Mouse (Mus musculus) kidney, postnatal 0 days (tissue): ENCODE data around the gene Acoxl. TPM values are rescaled to one million over a fixed set of nuclear protein-coding genes. Genes with fewer than 3 reads are reported as not detected.

Experiments used
- ATAC-seq: fragments of 200-750 bp; cut with Nextera tagmentation; replicated peaks from 2 replicates; pipeline ENCODE4 v1.8.0; 2017; ENCODE audit warnings: low read depth, moderate number of reproducible peaks, moderate TSS enrichment, moderate library complexity; ENCODE audit not compliant: low FRiP score
- DNase-seq: peaks from one replicate; pipeline ENCODE4 v3.0.0-alpha.2; 2016; ENCODE audit warnings: low spot score
- H3K27ac ChIP-seq: fragments of 300-500 bp; sonication (generic); 2 replicates; pipeline ENCODE4 v1.5.1; 2014; ENCODE audit warnings: mild to moderate bottlenecking
- H3K27me3 ChIP-seq: fragments of 300-500 bp; sonication (generic); 2 replicates; pipeline ENCODE4 v1.6.1; 2014; ENCODE audit warnings: low read length, mixed read lengths; ENCODE audit not compliant: insufficient read depth
- H3K36me3 ChIP-seq: fragments of 300-500 bp; sonication (generic); 2 replicates; pipeline ENCODE4 v1.6.1; 2014; ENCODE audit warnings: low read length, mixed read lengths; ENCODE audit not compliant: insufficient read depth
- H3K4me1 ChIP-seq: fragments of 300-500 bp; sonication (generic); replicated peaks from 2 replicates; pipeline ENCODE4 v1.6.1; 2014; ENCODE audit warnings: antibody characterized with exemption, low read length, mixed read lengths; ENCODE audit not compliant: insufficient read depth
- H3K4me2 ChIP-seq: fragments of 300-500 bp; sonication (generic); 2 replicates; pipeline ENCODE4 v1.6.1; 2014; ENCODE audit warnings: mild to moderate bottlenecking, low read length, moderate library complexity, mixed read lengths
- H3K4me3 ChIP-seq: fragments of 300-500 bp; sonication (generic); replicated peaks from 2 replicates; pipeline ENCODE4 v1.5.1; 2014; ENCODE audit warnings: low read depth, low read length
- H3K9ac ChIP-seq: fragments of 300-500 bp; sonication (generic); 2 replicates; pipeline ENCODE4 v1.6.1; 2014; ENCODE audit warnings: low read depth, low read length
- H3K9me3 ChIP-seq: fragments of 300-500 bp; sonication (generic); replicated peaks from 2 replicates; pipeline ENCODE4 v1.6.1; 2016; ENCODE audit warnings: low read length, inconsistent platforms, mixed read lengths
- CTCF ChIP-seq: IDR thresholded peaks from 2 replicates; pipeline ENCODE4 v1.5.1; 2016; ENCODE audit warnings: antibody characterized with exemption, low read depth, mild to moderate bottlenecking, moderate library complexity
- WGBS: fragments of 180-500 bp; shearing (Covaris S2); extraction: QIAGEN DNeasy Blood & Tissue Kit; methylation state at CpG from one replicate; pipeline ENCODE4 v1.1.7; 2014; 5-methylcytosine and 5-hydroxymethylcytosine counted together
- polyA plus RNA-seq: library from polyadenylated mRNA; unstranded; fragments of >200 nt; fragmentation: Nextera tagmentation; extraction: Ambion mirVana; gene quantifications from 2 replicates; pipeline ENCODE4 v1.2.1, GENCODE M21; 2015

Gene Acoxl
- polyA plus RNA-seq, 1 experiment from 2014 or later: 0.61 TPM

GRCm38 (mm10) chr2:128163177-128163576 lies 324.5 kb downstream of the Acoxl start:
- no peak overlapping the region for H3K4me2 ChIP-seq
- no peak for DNase-seq
- H3K9ac ChIP-seq: no peak overlapping the region
- TF ChIP-seq CTCF: no peak
- no peak overlapping the region for H3K27ac ChIP-seq
- H3K4me1 ChIP-seq: peaks cover 7% of the 10 kb centered on the region
- H3K9me3 ChIP-seq: no peaks in the 10 kb centered on the region
- no peak overlapping the region for H3K4me3 ChIP-seq
- no peaks in the 10 kb centered on the region for H3K27me3 ChIP-seq
- no peak for ATAC-seq
- WGBS: 49% methylated on average over 8 of the region's 8 CpGs
- H3K36me3 ChIP-seq: peaks cover 5% of the 10 kb centered on the region; the same call in 1 of the 2 replicates

- 0 out of 2 replicates have a peak, but pooled peaks have one; percentile 7 for TF ChIP-seq CTCF
- Histone ChIP-seq H3K9ac (no peak overlapping the region), H3K36me3 (no peaks in the 10 kb centered on the region; the same call in 1 of the 2 replicates), H3K4me1 (no peaks in the 10 kb centered on the region; the same call in 1 of the 2 replicates), H3K4me2 (no peak overlapping the region), H3K9me3 (no peaks in the 10 kb centered on the region), H3K4me3 (no peak overlapping the region), H3K27ac (0 out of 2 replicates have a peak overlapping the region, but pooled peaks have one; percentile 19), H3K27me3 (no peaks in the 10 kb centered on the region)
- DNase-seq (no peak), ATAC-seq (peak; percentile 29; the same call in 1 of the 2 replicates)
- 59% methylated on average over 13 of the region's 13 CpGs for WGBS
These were observed 328.1 kb downstream of the Acoxl start for GRCm38 (mm10) chr2:128166623-128167423.

DNA sequence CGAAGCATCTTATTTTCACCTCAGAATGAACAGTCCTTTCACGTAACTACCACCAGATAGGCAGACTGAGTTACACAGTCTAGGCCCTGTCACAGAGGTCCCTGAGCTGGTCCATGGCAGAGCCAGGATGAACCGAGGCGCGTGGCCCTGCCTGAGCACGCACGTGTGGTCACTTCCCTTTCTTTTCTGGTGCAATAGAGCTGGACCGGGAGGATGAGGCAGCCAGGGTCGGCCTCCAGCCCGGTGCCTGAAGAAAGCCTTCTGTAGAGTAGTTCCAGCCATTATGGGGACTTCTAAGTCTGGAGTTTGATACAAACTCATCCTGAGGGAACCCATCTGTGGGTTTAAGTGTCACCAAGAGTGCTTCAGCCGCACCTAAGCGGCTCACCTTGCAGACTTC lies 329.3 kb downstream of the Acoxl start:
- no peaks in the 10 kb centered on the region for H3K36me3 ChIP-seq
- no peaks in the 10 kb centered on the region for H3K9me3 ChIP-seq
- H3K27me3 ChIP-seq: no peaks in the 10 kb centered on the region
- H3K4me3 ChIP-seq: no peak overlapping the region
- H3K9ac ChIP-seq: no peak overlapping the region
- H3K4me1 ChIP-seq: no peaks in the 10 kb centered on the region
- H3K4me2 ChIP-seq: no peak overlapping the region
- TF ChIP-seq CTCF: no peak
- no peak for ATAC-seq
- no peak for DNase-seq
- H3K27ac ChIP-seq: no peak overlapping the region
- 88% methylated on average over 12 of the region's 12 CpGs for WGBS

DNA sequence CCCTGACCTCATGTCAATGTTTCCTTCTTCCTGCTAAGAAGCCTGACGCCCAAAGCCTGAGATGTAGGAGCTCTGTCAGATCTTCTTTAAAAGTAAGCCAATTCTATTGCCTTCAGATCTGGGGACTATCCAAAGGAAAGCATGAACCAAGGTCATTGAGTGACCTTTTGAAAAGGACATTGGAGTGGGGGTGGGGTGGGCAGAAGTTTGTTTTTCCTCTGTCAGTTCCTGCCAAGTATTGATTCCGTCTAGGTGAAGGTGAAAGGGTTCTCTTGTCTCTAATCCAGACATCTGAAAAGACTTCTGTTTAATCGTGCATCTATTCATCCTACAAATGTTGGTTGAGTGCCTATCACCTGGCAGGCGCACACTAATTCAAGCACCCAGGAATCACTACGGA lies 330.8 kb downstream of the Acoxl start:
- no peaks in the 10 kb centered on the region for H3K36me3 ChIP-seq
- ATAC-seq: no peak
- H3K4me3 ChIP-seq: no peak overlapping the region
- no peak overlapping the region for H3K9ac ChIP-seq
- H3K9me3 ChIP-seq: no peaks in the 10 kb centered on the region
- no peak for TF ChIP-seq CTCF
- no peak for DNase-seq
- no peak overlapping the region for H3K27ac ChIP-seq
- H3K4me1 ChIP-seq: peaks cover 7% of the 10 kb centered on the region; the same call in 1 of the 2 replicates
- WGBS: 82% methylated on average over 5 of the region's 5 CpGs
- H3K4me2 ChIP-seq: no peak overlapping the region
- no peaks in the 10 kb centered on the region for H3K27me3 ChIP-seq

- peaks cover 8% of the 10 kb centered on the region; the same call in 1 of the 2 replicates for H3K4me1 ChIP-seq
- no peaks in the 10 kb centered on the region for H3K9me3 ChIP-seq
- H3K36me3 ChIP-seq: no peaks in the 10 kb centered on the region
- DNase-seq: no peak
- H3K27me3 ChIP-seq: no peaks in the 10 kb centered on the region
- 80% methylated on average over 11 of the region's 11 CpGs for WGBS
- no peak overlapping the region for H3K4me3 ChIP-seq
- ATAC-seq: no peak
- no peak overlapping the region for H3K4me2 ChIP-seq
- TF ChIP-seq CTCF: no peak
- H3K9ac ChIP-seq: no peak overlapping the region
- H3K27ac ChIP-seq: no peak overlapping the region
These were observed 331.3 kb downstream of the Acoxl start for GRCm38 (mm10) chr2:128169972-128170371.

DNA sequence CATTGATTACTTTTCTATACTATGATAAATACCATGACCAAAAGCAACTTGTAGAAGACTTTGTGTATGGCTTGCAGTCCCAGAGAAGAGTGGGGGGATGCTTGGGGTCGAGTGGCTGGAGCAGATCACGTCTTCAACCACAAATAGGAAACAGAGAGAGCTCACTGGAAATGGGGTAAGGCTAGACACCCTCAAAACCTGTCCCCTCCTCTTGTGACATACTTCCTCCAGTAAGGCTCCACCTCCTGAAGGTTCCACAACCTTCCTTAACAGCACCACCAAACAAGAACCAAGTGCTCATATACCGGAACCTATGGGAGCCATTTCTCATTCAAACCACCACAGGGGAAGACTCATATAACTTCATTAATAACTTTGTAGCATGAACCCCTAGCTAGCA lies 331.9 kb downstream of the Acoxl start:
- no peak for ATAC-seq
- H3K4me1 ChIP-seq: peaks cover 8% of the 10 kb centered on the region; the same call in 1 of the 2 replicates
- H3K9me3 ChIP-seq: no peaks in the 10 kb centered on the region
- no peak overlapping the region for H3K9ac ChIP-seq
- no peak overlapping the region for H3K4me3 ChIP-seq
- 94% methylated on average over 3 of the region's 3 CpGs for WGBS
- TF ChIP-seq CTCF: no peak
- no peaks in the 10 kb centered on the region for H3K36me3 ChIP-seq
- DNase-seq: no peak
- no peak overlapping the region for H3K27ac ChIP-seq
- no peak overlapping the region for H3K4me2 ChIP-seq
- no peaks in the 10 kb centered on the region for H3K27me3 ChIP-seq
